Mouse (Mus musculus): ENCODE measurements around the gene Usp7.
"Not testable (repeated sequence)": the region's sequence is repeated elsewhere in the genome, so short reads cannot be mapped to it uniquely, and the experiment has no call there.

Usp7 gene

GRCm38 (mm10) chr16:8781660-8782059 is 10.4 kb downstream of the Usp7 start:
- DNase-seq = no peak

- no peak for DNase-seq
Observed at GRCm38 (mm10) chr16:8781191-8781590, 10.9 kb downstream of the Usp7 start.

- no peak for DNase-seq
Observed at GRCm38 (mm10) chr16:8780187-8780586, 11.9 kb downstream of the Usp7 start.

GRCm38 (mm10) chr16:8778697-8779096 is 13.4 kb downstream of the Usp7 start:
- no peak for DNase-seq

- DNase-seq = no peak
Observed at GRCm38 (mm10) chr16:8777202-8777601, 14.9 kb downstream of the Usp7 start.

GRCm38 (mm10) chr16:8776634-8777033 is 15.5 kb downstream of the Usp7 start:
- no peak for DNase-seq

- DNase-seq = no peak
Observed at GRCm38 (mm10) chr16:8771086-8771485, 21.0 kb downstream of the Usp7 start.

GRCm38 (mm10) chr16:8770342-8770741 is 21.8 kb downstream of the Usp7 start:
- not testable (repeated sequence) for DNase-seq

GRCm38 (mm10) chr16:8769466-8769865 is 22.6 kb downstream of the Usp7 start:
- no peak for DNase-seq

GRCm38 (mm10) chr16:8769065-8769464 is 23.0 kb downstream of the Usp7 start:
- peak; percentile 47 for DNase-seq

GRCm38 (mm10) chr16:8768588-8768987 is 23.5 kb downstream of the Usp7 start:
- DNase-seq = no peak

GRCm38 (mm10) chr16:8768071-8768470 is 24.0 kb downstream of the Usp7 start:
- DNase-seq = no peak

GRCm38 (mm10) chr16:8767133-8768052 is 24.7 kb downstream of the Usp7 start:
- DNase-seq = peak; percentile 55

GRCm38 (mm10) chr16:8766196-8766595 is 25.9 kb downstream of the Usp7 start:
- no peak for DNase-seq

- no peak for DNase-seq
Observed at GRCm38 (mm10) chr16:8764124-8764907, 27.8 kb downstream of the Usp7 start.

GRCm38 (mm10) chr16:8763028-8763427 is 29.1 kb downstream of the Usp7 start:
- DNase-seq = peak; percentile 44

- DNase-seq = no peak
Observed at GRCm38 (mm10) chr16:8761894-8762293, 30.2 kb downstream of the Usp7 start.

- DNase-seq = no peak
Observed at GRCm38 (mm10) chr16:8761005-8761404, 31.1 kb downstream of the Usp7 start.

GRCm38 (mm10) chr16:8758979-8759378 is 33.1 kb downstream of the Usp7 start:
- DNase-seq = no peak

- DNase-seq = no peak
Observed at GRCm38 (mm10) chr16:8758193-8758592, 33.9 kb downstream of the Usp7 start.

- not testable (repeated sequence) for DNase-seq
Observed at GRCm38 (mm10) chr16:8757586-8757985, 34.5 kb downstream of the Usp7 start.

GRCm38 (mm10) chr16:8752334-8752733 is 39.8 kb downstream of the Usp7 start:
- DNase-seq = no peak

- no peak for DNase-seq
Observed at GRCm38 (mm10) chr16:8751555-8752235, 40.4 kb downstream of the Usp7 start.

Data from right cerebral cortex, postnatal 25 days (tissue).